Mouse (Mus musculus) MEL (cell line): ENCODE results near the gene Atpaf1. TPM values are rescaled to one million over a fixed set of nuclear protein-coding genes. Genes with fewer than 3 reads are reported as not detected.

Source experiments
- DNase-seq: peaks from one replicate; pipeline ENCODE4 v3.0.0; 2011; ENCODE audit warnings: low read depth, low spot score
- H3K27ac ChIP-seq: 2 replicates; pipeline ENCODE4 v1.5.1; 2012; ENCODE audit warnings: low read depth, mild to moderate bottlenecking, control low read depth, low read length, moderate library complexity; ENCODE audit not compliant: control insufficient read depth
- H3K27me3 ChIP-seq, 2 experiments: fragments of 150-350 bp in 1 of 2; sonication (generic) in 1 of 2; 2 replicates each; pipeline ENCODE4 v1.6.1; 2012; ENCODE audit warnings: low read length in 2 of 2, mild to moderate bottlenecking in 2 of 2, improper control_type of control experiment in 1 of 2, moderate library complexity in 1 of 2; ENCODE audit not compliant: insufficient read depth in 2 of 2, control insufficient read depth in 1 of 2
- H3K36me3 ChIP-seq, 2 experiments: 2 replicates each; pipeline ENCODE4 v1.6.1; 2012 to 2014; ENCODE audit warnings: low read length in 2 of 2, improper control_type of control experiment in 1 of 2, inconsistent platforms in 1 of 2, mild to moderate bottlenecking in 1 of 2; ENCODE audit not compliant: insufficient read depth in 2 of 2, control insufficient read depth in 1 of 2
- H3K4me1 ChIP-seq, 2 experiments: fragments of 150-350 bp in 1 of 2; sonication (generic) in 1 of 2; 2 replicates each; pipeline ENCODE4 v1.6.1; 2012; ENCODE audit warnings: low read length in 2 of 2, improper control_type of control experiment in 1 of 2, mild to moderate bottlenecking in 1 of 2; ENCODE audit not compliant: insufficient read depth in 2 of 2, control insufficient read depth in 1 of 2
- H3K4me3 ChIP-seq, 2 experiments: fragments of 150-350 bp in 1 of 2; sonication (generic) in 1 of 2; 2 replicates each; pipeline ENCODE4 v1.5.1; 2012; ENCODE audit warnings: low read depth in 2 of 2, low read length in 2 of 2, mild to moderate bottlenecking in 2 of 2, moderate library complexity in 2 of 2, control low read depth in 1 of 2, improper control_type of control experiment in 1 of 2; ENCODE audit not compliant: control insufficient read depth in 1 of 2, insufficient read depth in 1 of 2
- H3K79me2 ChIP-seq: 2 replicates; pipeline ENCODE4 v1.6.1; 2012; ENCODE audit warnings: mild to moderate bottlenecking, low read length, moderate library complexity; ENCODE audit not compliant: control insufficient read depth, poor library complexity, insufficient read depth
- H3K9ac ChIP-seq: 2 replicates; pipeline ENCODE4 v1.6.1; 2012; ENCODE audit warnings: low read depth, mild to moderate bottlenecking, control low read depth, low read length, moderate library complexity; ENCODE audit not compliant: control insufficient read depth, poor library complexity, severe bottlenecking
- H3K9me3 ChIP-seq: fragments of 150-350 bp; sonication (generic); replicated peaks from 2 replicates; pipeline ENCODE4 v1.6.1; 2012; ENCODE audit warnings: mild to moderate bottlenecking, low read length, improper control_type of control experiment, moderate library complexity; ENCODE audit not compliant: insufficient read depth
- CTCF ChIP-seq, 3 experiments: IDR thresholded peaks in 2 of 3; conservative IDR thresholded peaks in 1 of 3; 2 replicates each; pipeline ENCODE4 v1.5.1; 2011 to 2012; ENCODE audit warnings: low read length in 3 of 3, low read depth in 2 of 3, mild to moderate bottlenecking in 2 of 3, improper control_type of control experiment in 1 of 3, inconsistent platforms in 1 of 3, mixed read lengths in 1 of 3, moderate library complexity in 1 of 3; ENCODE audit not compliant: control insufficient read depth in 1 of 3, insufficient read depth in 1 of 3, poor library complexity in 1 of 3, severe bottlenecking in 1 of 3
- ELF1 ChIP-seq: IDR thresholded peaks from 2 replicates; pipeline ENCODE4 v1.6.1; 2014; ENCODE audit warnings: low read depth, mild to moderate bottlenecking, inconsistent platforms, low read length, improper control_type of control experiment, moderate library complexity
- EP300 ChIP-seq, 2 experiments: IDR thresholded peaks; 2 replicates each; pipeline ENCODE4 v1.6.1; 2011; ENCODE audit warnings: improper control_type of control experiment in 2 of 2, low read length in 2 of 2, low read depth in 1 of 2, mild to moderate bottlenecking in 1 of 2
- ETS1 ChIP-seq: IDR thresholded peaks from 2 replicates; pipeline ENCODE4 v1.6.1; 2012; ENCODE audit warnings: low read depth, mild to moderate bottlenecking, inconsistent platforms, low read length, improper control_type of control experiment, moderate library complexity
- GABPA ChIP-seq: IDR thresholded peaks from 2 replicates; pipeline ENCODE4 v1.6.1; 2012; ENCODE audit warnings: low read depth, mild to moderate bottlenecking, inconsistent platforms, low read length, improper control_type of control experiment, moderate library complexity
- GATA1 ChIP-seq: IDR thresholded peaks from 2 replicates; pipeline ENCODE4 v1.6.1; 2011; ENCODE audit warnings: low read depth, low read length, improper control_type of control experiment
- HCFC1 ChIP-seq: IDR thresholded peaks from 2 replicates; pipeline ENCODE4 v1.6.1; 2012; ENCODE audit warnings: low read depth, mild to moderate bottlenecking, inconsistent platforms, low read length, improper control_type of control experiment, moderate library complexity
- KAT2A ChIP-seq: conservative IDR thresholded peaks from 2 replicates; pipeline ENCODE4 v1.6.1; 2012; ENCODE audit warnings: low read depth, low read length, improper control_type of control experiment, inconsistent platforms
- MAFK ChIP-seq: IDR thresholded peaks from 2 replicates; pipeline ENCODE4 v1.6.1; 2011; ENCODE audit warnings: low read depth, mild to moderate bottlenecking, low read length, improper control_type of control experiment, borderline replicate concordance
- MXI1 ChIP-seq: IDR thresholded peaks from 2 replicates; pipeline ENCODE4 v1.6.1; 2011; ENCODE audit warnings: mild to moderate bottlenecking, low read depth, low read length, improper control_type of control experiment
- MYC ChIP-seq: IDR thresholded peaks from 2 replicates; pipeline ENCODE4 v1.6.1; 2011; ENCODE audit warnings: low read depth, mild to moderate bottlenecking, low read length, improper control_type of control experiment, moderate library complexity
- POLR2AphosphoS5 ChIP-seq: IDR thresholded peaks from 2 replicates; pipeline ENCODE4 v1.6.1; 2012; ENCODE audit warnings: low read depth, borderline replicate concordance, mild to moderate bottlenecking, inconsistent platforms, low read length, moderate library complexity, mixed read lengths
- SIN3A ChIP-seq: IDR thresholded peaks from 2 replicates; pipeline ENCODE4 v1.6.1; 2012; ENCODE audit warnings: low read length, improper control_type of control experiment, inconsistent platforms
- SMC3 ChIP-seq: IDR thresholded peaks from 2 replicates; pipeline ENCODE4 v1.6.1; 2011; ENCODE audit warnings: low read depth, low read length, improper control_type of control experiment
- TAL1 ChIP-seq: IDR thresholded peaks from 2 replicates; pipeline ENCODE4 v1.6.1; 2012; ENCODE audit warnings: mild to moderate bottlenecking, inconsistent platforms, low read length, moderate library complexity, mixed read lengths
- TBP ChIP-seq: IDR thresholded peaks from 2 replicates; pipeline ENCODE4 v1.8.0; 2011; ENCODE audit warnings: low read depth, low read length, improper control_type of control experiment
- UBTF ChIP-seq: IDR thresholded peaks from 2 replicates; pipeline ENCODE4 v1.6.1; 2012; ENCODE audit warnings: low read depth, mild to moderate bottlenecking, inconsistent platforms, low read length, improper control_type of control experiment, moderate library complexity, borderline replicate concordance; ENCODE audit not compliant: insufficient read depth
- USF2 ChIP-seq, 2 experiments: IDR thresholded peaks; 2 replicates each; pipeline ENCODE4 v1.6.1; 2011 to 2012; ENCODE audit warnings: improper control_type of control experiment in 2 of 2, low read length in 2 of 2, borderline replicate concordance in 1 of 2, inconsistent platforms in 1 of 2, low read depth in 1 of 2, mild to moderate bottlenecking in 1 of 2; ENCODE audit not compliant: insufficient read depth in 1 of 2
- ZC3H11A ChIP-seq: IDR thresholded peaks from 2 replicates; pipeline ENCODE4 v1.6.1; 2012; ENCODE audit warnings: low read depth, mild to moderate bottlenecking, inconsistent platforms, low read length, improper control_type of control experiment
- ZMIZ1 ChIP-seq: IDR thresholded peaks from 2 replicates; pipeline ENCODE4 v1.6.1; 2012; ENCODE audit warnings: low read depth, mild to moderate bottlenecking, inconsistent platforms, low read length, improper control_type of control experiment, moderate library complexity
- polyA plus RNA-seq, 2 experiments: library from polyadenylated mRNA; stranded (reverse) in 1 of 2; unstranded in 1 of 2; fragments of >175 nt in 1 of 2; fragments of >200 nt in 1 of 2; gene quantifications; 2 replicates each; pipeline versions ENCODE4 v1.2.1 to v1.2.4; 2012; ENCODE audit warnings: low replicate concordance in 2 of 2, low read depth in 1 of 2; ENCODE audit not compliant: insufficient read length in 2 of 2, insufficient read depth in 1 of 2, missing spikeins in 1 of 2
- total RNA-seq: library from RNA; depleted of rRNA; stranded (reverse); fragments of 300-350 nt; gene quantifications from 2 replicates; pipeline ENCODE4 v1.2.3, GENCODE M21; 2012

The Atpaf1 gene
- total and polyA plus RNA-seq, 3 experiments = 23.4 to 24.5 TPM; not detected in 1

- H3K4me3 ChIP-seq = no peak overlapping the region
- H3K27me3 ChIP-seq = no peaks in the 10 kb centered on the region
- H3K27ac ChIP-seq = no peak overlapping the region
- TF ChIP-seq ETS1 = no peak
- H3K4me1 ChIP-seq = peaks cover 11 to 23% of the 10 kb centered on the region in 2 experiments
- no peak overlapping the region for H3K9ac ChIP-seq
- peaks cover 2 to 11% of the 10 kb centered on the region in 2 experiments; a peak in 2 of 4 replicates for H3K36me3 ChIP-seq
- peaks cover 4% of the 10 kb centered on the region for H3K79me2 ChIP-seq
- DNase-seq = no peak
- no peaks in the 10 kb centered on the region for H3K9me3 ChIP-seq
Measured at GRCm38 (mm10) chr4:115831221-115831620, 46.6 kb downstream of the Atpaf1 start.

GRCm38 (mm10) chr4:115832040-115832439, 47.4 kb downstream of the Atpaf1 start:
- TF ChIP-seq SIN3A = no peak
- TF ChIP-seq ELF1 = no peak
- TF ChIP-seq POLR2AphosphoS5 = no peak
- no peak for TF ChIP-seq TAL1
- TF ChIP-seq HCFC1 = no peak
- TF ChIP-seq TBP = no peak
- TF ChIP-seq, all 39 proteins: peak for 0
- H3K36me3 ChIP-seq = peaks cover 2 to 11% of the 10 kb centered on the region in 2 experiments; a peak in 2 of 4 replicates

GRCm38 (mm10) chr4:115835576-115835975, 51.0 kb downstream of the Atpaf1 start:
- peaks cover 5 to 15% of the 10 kb centered on the region in 2 experiments; a peak in 3 of 4 replicates for H3K4me1 ChIP-seq
- no peak overlapping the region for H3K9ac ChIP-seq
- TF ChIP-seq GATA1 (no peak), ZMIZ1 (no peak), UBTF (no peak), SMC3 (no peak), USF2 (IDR thresholded peaks at IDR 0.05; ENCODE audit: borderline replicate concordance in 1 of 2, insufficient read depth in 1 of 2, low read depth in 1 of 2, low read length in 2 of 2) (no peak), MAFK (no peak), EP300 (IDR thresholded peaks at IDR 0.05; ENCODE audit: low read depth in 1 of 2, low read length in 2 of 2) (no peak), MYC (no peak), GABPA (no peak), POLR2AphosphoS5 (no peak), KAT2A (no peak), ELF1 (no peak), ZC3H11A (no peak), CTCF (IDR thresholded peaks at IDR 0.05 in 2 of 3, conservative IDR thresholded peaks at IDR 0.05 in 1 of 3; ENCODE audit: control insufficient read depth in 1 of 3, insufficient read depth in 1 of 3, low read depth in 2 of 3, low read length in 3 of 3, poor library complexity in 1 of 3, severe bottlenecking in 1 of 3) (no peak), MXI1 (no peak)
- no peak overlapping the region for H3K4me3 ChIP-seq
- H3K27ac ChIP-seq = no peak overlapping the region
- H3K9me3 ChIP-seq = no peaks in the 10 kb centered on the region
- H3K79me2 ChIP-seq = peaks cover 11% of the 10 kb centered on the region
- DNase-seq = no peak
- no peaks in the 10 kb centered on the region for H3K27me3 ChIP-seq
- H3K36me3 ChIP-seq = peaks cover 2 to 11% of the 10 kb centered on the region in 2 experiments; a peak in 3 of 4 replicates

More at GRCm38 (mm10) chr4:115832040-115832439, 47.4 kb downstream of the Atpaf1 start:
- H3K9me3 ChIP-seq = no peaks in the 10 kb centered on the region
- H3K27me3 ChIP-seq = no peaks in the 10 kb centered on the region
- H3K9ac ChIP-seq = no peak overlapping the region
- H3K27ac ChIP-seq = no peak overlapping the region
- no peak overlapping the region for H3K4me3 ChIP-seq
- H3K4me1 ChIP-seq = peaks cover 9 to 20% of the 10 kb centered on the region in 2 experiments
- H3K79me2 ChIP-seq = peaks cover 4% of the 10 kb centered on the region
- DNase-seq = no peak
